Mouse (Mus musculus) spleen, postnatal 36 days (tissue): ENCODE data around the gene Insl3.
"Not testable (repeated sequence)": the region's sequence is repeated elsewhere in the genome, so short reads cannot be mapped to it uniquely, and the experiment has no call there.

Experiments used
- DNase-seq, 2 experiments: peaks; one replicate each; pipeline ENCODE4 v3.0.0; 2022; ENCODE audit warnings: low spot score in 2 of 2, mixed read lengths in 1 of 2

Insl3 gene

GRCm38 (mm10) chr8:71709134-71709799 lies 20.3 kb downstream of the Insl3 start:
- DNase-seq: no peak

- peak; percentile 56 to 72 for DNase-seq
These were observed 20.9 kb downstream of the Insl3 start for GRCm38 (mm10) chr8:71709800-71710446.

- no peak for DNase-seq
These were observed 22.6 kb downstream of the Insl3 start for GRCm38 (mm10) chr8:71711574-71711973.

GRCm38 (mm10) chr8:71715531-71715930 lies 26.5 kb downstream of the Insl3 start:
- no peak for DNase-seq

GRCm38 (mm10) chr8:71716561-71717053 lies 27.6 kb downstream of the Insl3 start:
- no peak for DNase-seq

- DNase-seq: no peak
These were observed 28.1 kb downstream of the Insl3 start for GRCm38 (mm10) chr8:71717096-71717495.

- no peak for DNase-seq
These were observed 29.2 kb downstream of the Insl3 start for GRCm38 (mm10) chr8:71718252-71718651.

- peak; percentile 68 to 77 for DNase-seq
These were observed 30.2 kb downstream of the Insl3 start for GRCm38 (mm10) chr8:71719218-71719617.

GRCm38 (mm10) chr8:71719928-71720457 lies 31.0 kb downstream of the Insl3 start:
- no peak for DNase-seq

- peak; percentile 92 for DNase-seq
These were observed 34.1 kb downstream of the Insl3 start for GRCm38 (mm10) chr8:71723047-71723551.

GRCm38 (mm10) chr8:71724389-71724788 lies 35.4 kb downstream of the Insl3 start:
- no peak for DNase-seq

- peak; percentile 88 to 91 for DNase-seq
These were observed 36.3 kb downstream of the Insl3 start, which contains the start of gene Fcho1 for GRCm38 (mm10) chr8:71725122-71725924. TSS of gene Fcho1 (minus strand) at chr8:71725716.

GRCm38 (mm10) chr8:71728240-71728785 lies 39.3 kb downstream of the Insl3 start:
- DNase-seq: peak in 1 of 2 experiments; percentile 34

- peak in 1 of 2 experiments; percentile 26 for DNase-seq
These were observed 40.0 kb downstream of the Insl3 start for GRCm38 (mm10) chr8:71728826-71729620.

- DNase-seq: peak; percentile 76 to 77
These were observed 42.7 kb downstream of the Insl3 start for GRCm38 (mm10) chr8:71731652-71732230.

- not testable (repeated sequence) for DNase-seq
These were observed 49.3 kb downstream of the Insl3 start for GRCm38 (mm10) chr8:71738316-71738715.
